Mouse (Mus musculus) gastrocnemius, postnatal 36 days (tissue): ENCODE results near the gene Zfp941. TPM values are rescaled to one million over a fixed set of nuclear protein-coding genes. Genes with fewer than 3 reads are reported as not detected.

ENCODE experiments used
- DNase-seq, 2 experiments: peaks; one replicate each; pipeline ENCODE4 v3.0.0; 2022
- intact Hi-C: fragments of 180-260 bp; cut with DNase I; formaldehyde crosslinking; loops from one replicate; pipeline ENCODE4 v1.15.1; 2025
- total RNA-seq, 2 experiments: library from RNA; stranded (reverse); gene quantifications; 2 replicates each; pipeline ENCODE4 v1.2.3; 2021

Gene Zfp941
- total RNA-seq, 2 experiments from 2014 or later: 0.07 TPM; not detected in 1

- intact Hi-C loops: loop anchor here (5.0 to 10.0 kb wide), 2 partner anchors 203 to 331 kb away; partner anchors contain the start of gene Rnh1
- DNase-seq: no peak
Observed at GRCm38 (mm10) chr7:140843806-140844205, 21.8 kb upstream of the Zfp941 start.

GRCm38 (mm10) chr7:140840750-140841735 is 19.1 kb upstream of the Zfp941 start:
- intact Hi-C loops: loop anchor here (5.0 to 10.0 kb wide), 2 partner anchors 206 to 334 kb away; partner anchors contain the start of gene Rnh1
- DNase-seq: no peak

GRCm38 (mm10) chr7:140839556-140839955 is 17.6 kb upstream of the Zfp941 start:
- intact Hi-C loops: no loop called here
- no peak for DNase-seq

GRCm38 (mm10) chr7:140836243-140837115 is 14.5 kb upstream of the Zfp941 start:
- DNase-seq: no peak
- intact Hi-C loops: no loop called here

DNA sequence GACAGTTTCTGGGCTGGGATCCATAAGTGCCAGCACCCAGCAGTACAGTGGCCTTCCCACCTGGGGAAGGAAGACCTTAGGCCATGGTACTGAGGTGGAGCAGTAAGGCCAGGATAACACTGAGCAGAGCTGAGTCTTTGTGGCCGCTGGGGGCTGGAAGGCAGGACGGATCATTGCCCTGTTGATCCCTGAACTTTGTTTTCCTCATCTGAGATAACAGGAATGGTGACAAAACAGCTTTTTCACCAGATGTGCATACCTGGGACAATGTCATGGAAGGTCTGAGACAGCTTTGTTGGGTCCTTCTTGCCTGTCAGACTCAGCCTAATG is 13.7 kb upstream of the Zfp941 start:
- intact Hi-C loops: no loop called here
- no peak for DNase-seq

GRCm38 (mm10) chr7:140834968-140835757 is 13.2 kb upstream of the Zfp941 start, which contains the start of gene Urah:
Urah (plus strand) TSS chr7:140835018.
- intact Hi-C loops: no loop called here
- DNase-seq: no peak

GRCm38 (mm10) chr7:140833341-140833740 is 11.4 kb upstream of the Zfp941 start:
- no peak for DNase-seq
- intact Hi-C loops: no loop called here

GRCm38 (mm10) chr7:140831447-140831846 is 9.5 kb upstream of the Zfp941 start:
- intact Hi-C loops: no loop called here
- no peak for DNase-seq

DNA sequence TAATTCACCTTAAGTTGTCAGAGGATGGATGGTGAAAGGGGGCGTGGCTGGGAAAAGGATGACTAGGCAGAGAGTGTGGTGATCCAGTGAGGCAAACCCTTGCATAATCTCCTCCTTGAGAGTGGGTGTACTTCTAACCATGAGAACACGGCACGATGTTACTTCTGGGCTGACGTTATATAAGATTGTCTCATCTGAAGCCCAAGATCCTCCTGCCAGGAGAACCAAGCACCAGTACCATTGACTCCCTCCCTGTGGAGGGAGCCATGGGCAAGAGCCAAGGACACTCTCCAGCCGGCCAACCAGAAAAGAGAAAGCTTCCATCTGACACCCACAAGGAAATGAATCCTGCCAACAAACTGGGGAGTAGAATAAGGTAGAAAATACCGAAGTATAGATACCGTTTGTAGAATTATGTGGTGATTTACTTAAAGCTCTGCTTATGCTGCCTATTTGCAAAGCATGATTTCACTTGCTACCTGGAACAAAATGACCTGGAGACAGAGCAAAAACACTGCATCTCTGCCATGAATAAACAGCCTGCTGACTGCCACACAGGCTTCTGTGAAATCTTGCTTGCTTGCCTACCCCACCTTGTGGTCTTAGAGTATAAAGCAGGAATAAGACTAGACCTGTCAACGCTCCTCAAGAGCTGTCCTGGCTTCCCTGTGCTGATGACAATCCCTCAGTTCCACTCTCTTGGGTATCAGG is 6.3 kb upstream of the Zfp941 start:
- intact Hi-C loops: no loop called here
- no peak for DNase-seq

DNA sequence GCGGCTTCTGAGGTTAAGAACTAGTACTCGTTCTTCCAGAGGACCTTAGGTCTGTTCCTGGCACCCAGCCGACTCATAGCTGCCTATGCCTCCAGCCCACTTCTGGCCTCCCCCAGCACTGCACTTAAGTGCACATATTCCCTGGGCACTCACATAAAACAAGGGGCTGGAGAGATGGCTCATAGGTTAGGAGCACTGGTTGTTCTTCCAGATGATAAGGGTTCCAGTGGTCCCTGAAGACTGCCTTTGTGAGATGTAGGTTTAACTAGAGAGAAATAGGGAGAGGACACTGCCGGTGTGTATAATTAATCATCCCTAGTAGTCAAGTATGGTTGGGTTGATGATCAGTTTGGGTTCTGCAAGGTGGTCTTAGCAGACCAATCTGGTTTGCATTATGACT is 753 bp upstream of the Zfp941 start:
- intact Hi-C loops: no loop called here
- DNase-seq: no peak

- intact Hi-C loops: no loop called here
- no peak for DNase-seq
Observed at GRCm38 (mm10) chr7:140821305-140821652, 699 bp downstream of the Zfp941 start.

- no peak for DNase-seq
- intact Hi-C loops: no loop called here
Observed at GRCm38 (mm10) chr7:140820173-140820572, 1.8 kb downstream of the Zfp941 start.

DNA sequence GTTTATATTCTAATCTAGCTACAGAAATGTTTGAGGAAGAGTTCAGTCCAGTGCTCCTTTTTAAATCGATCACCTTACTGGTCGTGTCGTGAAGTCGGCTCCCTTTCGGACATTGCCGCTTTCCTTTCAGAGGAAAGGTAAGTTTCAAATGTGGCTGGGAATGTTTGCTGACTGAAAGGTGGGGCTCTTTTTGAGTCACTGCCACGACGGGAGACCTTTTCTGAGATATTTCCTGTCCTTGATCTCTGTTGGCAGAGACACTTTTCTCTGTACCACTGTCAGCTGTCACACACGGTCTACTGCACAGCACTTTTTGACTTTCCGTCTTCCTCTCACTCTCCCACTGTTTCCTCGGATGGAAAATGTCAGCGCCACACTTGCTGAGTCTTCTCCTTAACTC is 9.1 kb downstream of the Zfp941 start:
- DNase-seq: no peak
- intact Hi-C loops: no loop called here

DNA sequence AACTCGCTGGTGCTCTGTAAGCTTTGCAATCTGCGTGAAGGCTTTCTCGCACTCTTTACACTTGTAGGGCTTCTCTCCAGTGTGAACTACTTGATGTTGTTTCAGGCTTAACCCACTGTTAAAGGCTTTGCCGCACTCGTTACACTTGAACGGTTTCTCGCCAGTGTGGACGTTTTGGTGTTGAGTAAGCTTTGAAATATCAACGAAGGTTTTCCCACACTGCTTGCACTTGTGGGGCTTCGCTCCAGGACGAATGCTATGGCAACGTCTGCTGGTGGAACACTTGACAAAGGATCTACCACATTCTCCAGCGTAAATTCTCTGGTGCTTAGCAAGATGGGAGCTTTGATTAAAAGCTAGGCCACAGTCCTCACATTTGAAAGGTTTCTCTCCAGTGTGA is 10.3 kb downstream of the Zfp941 start:
- DNase-seq: no peak
- intact Hi-C loops: no loop called here

- intact Hi-C loops: no loop called here
- DNase-seq: no peak
Observed at GRCm38 (mm10) chr7:140810496-140810895, 11.5 kb downstream of the Zfp941 start.

- DNase-seq: no peak
- intact Hi-C loops: no loop called here
Observed at GRCm38 (mm10) chr7:140805704-140806103, 16.3 kb downstream of the Zfp941 start.

GRCm38 (mm10) chr7:140802629-140803028 is 19.3 kb downstream of the Zfp941 start:
- no peak for DNase-seq
- intact Hi-C loops: no loop called here

- no peak for DNase-seq
- intact Hi-C loops: no loop called here
Observed at GRCm38 (mm10) chr7:140798212-140798611, 23.8 kb downstream of the Zfp941 start.

- DNase-seq: no peak
- intact Hi-C loops: no loop called here
Observed at GRCm38 (mm10) chr7:140797619-140798018, 24.4 kb downstream of the Zfp941 start.

GRCm38 (mm10) chr7:140793541-140793940 is 28.4 kb downstream of the Zfp941 start:
- intact Hi-C loops: no loop called here
- DNase-seq: no peak
